Mouse (Mus musculus) neural tube, embryonic 15.5 days (tissue): ENCODE data around the gene Med16. TPM values are rescaled to one million over a fixed set of nuclear protein-coding genes. Genes with fewer than 3 reads are reported as not detected.
A peak's percentile ranks its signal among the peaks of the same experiment; 100 is the strongest.

ENCODE experiments used
- ATAC-seq: fragments of 200-750 bp; cut with Nextera tagmentation; 2 replicates; pipeline ENCODE4 v1.8.0; 2017; ENCODE audit warnings: mild to moderate bottlenecking, moderate TSS enrichment, moderate library complexity; ENCODE audit not compliant: low FRiP score
- H3K27ac ChIP-seq: fragments of 300-500 bp; sonication (generic); replicated peaks from 2 replicates; pipeline ENCODE4 v1.5.1; 2015; ENCODE audit warnings: mild to moderate bottlenecking, inconsistent platforms
- H3K27me3 ChIP-seq: fragments of 300-500 bp; sonication (generic); replicated peaks from 2 replicates; pipeline ENCODE4 v1.6.1; 2015; ENCODE audit warnings: inconsistent platforms
- H3K36me3 ChIP-seq: fragments of 300-500 bp; sonication (generic); 2 replicates; pipeline ENCODE4 v1.6.1; 2015; ENCODE audit warnings: inconsistent platforms
- H3K4me1 ChIP-seq: fragments of 300-500 bp; sonication (generic); 2 replicates; pipeline ENCODE4 v1.6.1; 2015; ENCODE audit warnings: inconsistent platforms
- H3K4me2 ChIP-seq: fragments of 300-500 bp; sonication (generic); 2 replicates; pipeline ENCODE4 v1.6.1; 2015; ENCODE audit warnings: inconsistent platforms, mild to moderate bottlenecking, moderate library complexity
- H3K4me3 ChIP-seq: fragments of 300-500 bp; sonication (generic); replicated peaks from 2 replicates; pipeline ENCODE4 v1.5.1; 2015; ENCODE audit warnings: mild to moderate bottlenecking, inconsistent platforms
- H3K9ac ChIP-seq: fragments of 300-500 bp; sonication (generic); replicated peaks from 2 replicates; pipeline ENCODE4 v1.6.1; 2015; ENCODE audit warnings: mild to moderate bottlenecking, inconsistent platforms
- H3K9me3 ChIP-seq: fragments of 300-500 bp; sonication (generic); replicated peaks from 2 replicates; pipeline ENCODE4 v1.6.1; 2016; ENCODE audit warnings: inconsistent platforms
- WGBS: fragments of 180-500 bp; shearing (Covaris S2); methylation state at CpG from one replicate; pipeline ENCODE4 v1.1.7; 2015; ENCODE audit warnings: mixed read lengths; 5-methylcytosine and 5-hydroxymethylcytosine counted together
- polyA plus RNA-seq: library from polyadenylated mRNA; unstranded; fragments of >200 nt; fragmentation: Nextera tagmentation; extraction: Ambion mirVana; gene quantifications from 2 replicates; pipeline ENCODE4 v1.2.1, GENCODE M21; 2015

Med16 gene
- polyA plus RNA-seq, 1 experiment from 2014 or later, result 44.9 TPM

- Histone ChIP-seq H3K4me1 (peaks cover 71% of the 10 kb centered on the region), H3K27ac (peak overlapping the region; percentile 45; the same call in 1 of the 2 replicates), H3K9me3 (no peaks in the 10 kb centered on the region), H3K4me3 (no peak overlapping the region), H3K4me2 (no peak overlapping the region), H3K36me3 (peaks cover 9% of the 10 kb centered on the region), H3K9ac (no peak overlapping the region), H3K27me3 (no peaks in the 10 kb centered on the region)
- ATAC-seq, result no peak
- 45% methylated on average over 16 of the region's 16 CpGs for WGBS
Observed at GRCm38 (mm10) chr10:79930826-79931186, 22.1 kb upstream of the Med16 start.

GRCm38 (mm10) chr10:79929967-79930825, 21.5 kb upstream of the Med16 start:
- H3K27me3 ChIP-seq, result no peaks in the 10 kb centered on the region
- H3K4me2 ChIP-seq, result peak overlapping the region; percentile 88
- peaks cover 73% of the 10 kb centered on the region for H3K4me1 ChIP-seq
- H3K4me3 ChIP-seq, result no peak overlapping the region
- peak overlapping the region; percentile 45; the same call in 1 of the 2 replicates for H3K27ac ChIP-seq
- 72% methylated on average over 18 of the region's 18 CpGs for WGBS
- H3K9ac ChIP-seq, result 0 out of 2 replicates have a peak overlapping the region, but pooled peaks have one; percentile 29
- peaks cover 9% of the 10 kb centered on the region for H3K36me3 ChIP-seq
- H3K9me3 ChIP-seq, result no peaks in the 10 kb centered on the region
- no peak for ATAC-seq

GRCm38 (mm10) chr10:79928907-79929701, 20.4 kb upstream of the Med16 start:
- Histone ChIP-seq H3K4me1 (peaks cover 68% of the 10 kb centered on the region), H3K4me3 (peak overlapping the region; percentile 97), H3K27me3 (no peaks in the 10 kb centered on the region), H3K36me3 (peaks cover 9% of the 10 kb centered on the region), H3K9me3 (no peaks in the 10 kb centered on the region), H3K27ac (peak overlapping the region; percentile 48), H3K9ac (peak overlapping the region; percentile 29; the same call in 1 of the 2 replicates), H3K4me2 (peak overlapping the region; percentile 88)
- 21% methylated on average over 9 of the region's 9 CpGs for WGBS
- 0 out of 2 replicates have a peak, but pooled peaks have one; percentile 6 for ATAC-seq

DNA sequence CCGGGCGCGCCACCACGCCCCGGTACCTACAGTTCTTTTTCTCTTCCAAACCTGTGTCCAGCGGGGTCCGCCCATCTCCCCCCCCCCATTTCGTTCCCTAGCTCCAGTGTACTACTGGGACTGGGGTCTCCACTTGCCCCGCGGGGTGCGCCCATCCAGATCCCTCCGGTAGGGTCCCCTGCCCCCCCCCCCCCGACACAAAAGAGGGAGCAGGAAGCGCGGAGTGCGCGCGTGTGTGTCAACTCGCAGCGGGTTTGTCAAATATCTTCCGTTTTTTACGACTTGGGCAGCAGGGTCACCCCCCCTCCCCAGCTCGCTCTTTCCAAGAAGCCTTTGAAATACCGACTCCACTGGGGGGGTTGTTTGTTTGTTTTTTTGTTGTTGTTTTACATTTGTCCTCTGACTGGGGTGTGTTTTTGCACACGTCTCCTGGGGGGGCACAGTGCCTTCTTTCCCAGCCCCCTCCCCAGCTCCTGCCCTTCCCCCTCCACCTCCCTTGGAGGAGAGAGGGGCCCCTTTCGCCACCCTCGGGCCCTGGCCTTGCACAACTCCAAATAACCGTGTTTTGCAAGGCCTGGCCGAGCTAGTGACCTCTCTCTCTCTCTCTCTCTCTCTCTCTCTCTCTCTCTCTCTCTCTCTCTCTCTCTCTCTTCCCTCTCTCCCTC, 19.4 kb upstream of the Med16 start:
- H3K4me3 ChIP-seq, result peak overlapping the region; percentile 97
- H3K27ac ChIP-seq, result peak overlapping the region; percentile 94
- H3K4me2 ChIP-seq, result peak overlapping the region; percentile 88
- H3K9me3 ChIP-seq, result no peaks in the 10 kb centered on the region
- H3K9ac ChIP-seq, result peak overlapping the region; percentile 94
- H3K4me1 ChIP-seq, result peaks cover 59% of the 10 kb centered on the region
- H3K27me3 ChIP-seq, result peaks cover 8% of the 10 kb centered on the region
- WGBS, result under 1% methylated on average over 28 of the region's 29 CpGs
- no peak for ATAC-seq
- peaks cover 9% of the 10 kb centered on the region for H3K36me3 ChIP-seq

DNA sequence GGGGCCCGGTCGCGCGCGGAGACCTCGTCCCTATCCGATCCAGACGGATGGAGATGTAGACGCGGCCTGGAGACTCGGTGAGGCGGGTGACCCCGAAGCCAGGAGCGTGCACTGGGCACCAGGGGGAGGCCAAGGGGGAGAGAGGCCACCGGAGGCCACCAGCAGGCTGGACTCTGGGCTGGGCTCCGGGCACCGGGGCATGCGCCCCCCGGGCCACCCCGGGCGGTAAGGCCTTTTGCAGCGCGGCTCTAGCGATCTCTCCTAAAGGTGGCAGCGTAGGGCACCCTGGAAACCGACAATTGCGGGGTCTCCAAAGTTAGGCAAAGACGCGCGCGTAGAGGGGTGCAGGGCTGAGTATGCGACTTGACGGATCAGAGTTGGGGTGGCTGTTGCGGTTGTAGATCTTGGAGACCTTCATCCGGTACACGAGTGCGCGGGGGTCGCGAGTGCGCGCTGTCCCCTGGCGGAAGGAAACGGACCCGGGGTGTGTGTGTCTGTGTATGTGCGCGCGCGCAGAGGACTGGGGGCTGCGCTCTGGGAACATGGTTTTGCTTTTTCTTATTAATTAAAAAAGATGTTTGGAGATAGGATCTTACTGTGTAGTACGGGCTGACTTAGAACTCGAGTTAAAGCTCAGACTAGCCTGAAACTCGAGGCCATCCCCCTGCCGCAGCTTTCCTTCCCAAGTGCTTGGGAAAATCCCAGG, 18.8 kb upstream of the Med16 start:
- Histone ChIP-seq H3K27me3 (peaks cover 15% of the 10 kb centered on the region), H3K4me3 (peak overlapping the region; percentile 97), H3K36me3 (peaks cover 9% of the 10 kb centered on the region), H3K9ac (peak overlapping the region; percentile 94), H3K4me2 (peak overlapping the region; percentile 88), H3K4me1 (peaks cover 52% of the 10 kb centered on the region), H3K9me3 (no peaks in the 10 kb centered on the region), H3K27ac (peak overlapping the region; percentile 94)
- under 1% methylated on average over 54 of the region's 54 CpGs for WGBS
- peak; percentile 40 for ATAC-seq

DNA sequence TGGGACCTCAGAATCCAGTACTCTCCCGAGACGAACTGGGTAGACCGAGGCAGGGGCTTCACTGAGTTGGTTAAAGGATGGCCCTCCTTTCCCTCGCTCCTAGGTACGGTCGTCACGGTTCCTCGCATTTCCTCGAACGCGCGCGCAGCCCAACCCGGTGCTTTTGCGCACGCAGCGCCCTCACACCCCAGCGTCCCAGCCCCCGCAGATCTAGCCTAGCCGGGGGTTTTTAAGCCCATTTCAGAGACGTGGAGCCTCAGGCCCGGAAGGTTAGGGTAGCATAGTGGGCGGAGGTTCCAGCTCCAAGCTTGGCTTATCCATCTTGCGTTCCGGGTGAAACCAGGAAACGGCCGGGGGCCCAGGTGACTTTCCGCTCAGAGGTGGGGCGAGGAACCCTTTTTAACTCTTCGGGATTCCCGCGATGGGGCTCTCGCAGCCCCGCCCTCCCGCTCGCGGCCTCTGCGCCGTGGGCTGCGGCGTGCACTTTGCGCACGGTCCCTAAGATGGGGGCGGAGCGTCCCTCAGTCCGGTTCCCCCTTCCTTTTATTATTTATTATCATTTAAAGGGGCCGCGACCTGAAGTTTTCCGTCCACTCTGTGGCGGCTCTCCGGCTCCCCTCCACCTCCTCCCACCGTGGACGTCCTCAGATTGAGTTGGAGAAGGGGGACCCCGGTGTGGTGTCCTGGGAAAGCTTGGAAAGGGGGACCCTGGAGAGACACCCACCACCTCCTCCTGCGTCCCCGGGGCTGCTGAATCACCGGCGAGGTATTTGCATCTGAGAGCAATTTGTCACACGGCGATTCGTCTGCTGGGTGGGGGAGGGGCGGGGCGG, 18.0 kb upstream of the Med16 start, which contains the start of gene Arid3a:
Gene Arid3a, plus strand, starts transcription at position 553 of the 833 bp plus-strand sequence.
- Histone ChIP-seq H3K36me3 (peaks cover under 1% of the 10 kb centered on the region), H3K4me3 (peak within 1 kb of the TSS; percentile 97), H3K27ac (peak within 1 kb of the TSS; percentile 94), H3K9ac (peak within 1 kb of the TSS; percentile 94), H3K4me1 (peaks cover 48% of the 10 kb centered on the region), H3K9me3 (no peaks in the 10 kb centered on the region), H3K4me2 (peak within 1 kb of the TSS; percentile 88), H3K27me3 (peaks cover 22% of the 10 kb centered on the region)
- ATAC-seq, result peak; percentile 72
- under 1% methylated on average over 63 of the region's 63 CpGs for WGBS

DNA sequence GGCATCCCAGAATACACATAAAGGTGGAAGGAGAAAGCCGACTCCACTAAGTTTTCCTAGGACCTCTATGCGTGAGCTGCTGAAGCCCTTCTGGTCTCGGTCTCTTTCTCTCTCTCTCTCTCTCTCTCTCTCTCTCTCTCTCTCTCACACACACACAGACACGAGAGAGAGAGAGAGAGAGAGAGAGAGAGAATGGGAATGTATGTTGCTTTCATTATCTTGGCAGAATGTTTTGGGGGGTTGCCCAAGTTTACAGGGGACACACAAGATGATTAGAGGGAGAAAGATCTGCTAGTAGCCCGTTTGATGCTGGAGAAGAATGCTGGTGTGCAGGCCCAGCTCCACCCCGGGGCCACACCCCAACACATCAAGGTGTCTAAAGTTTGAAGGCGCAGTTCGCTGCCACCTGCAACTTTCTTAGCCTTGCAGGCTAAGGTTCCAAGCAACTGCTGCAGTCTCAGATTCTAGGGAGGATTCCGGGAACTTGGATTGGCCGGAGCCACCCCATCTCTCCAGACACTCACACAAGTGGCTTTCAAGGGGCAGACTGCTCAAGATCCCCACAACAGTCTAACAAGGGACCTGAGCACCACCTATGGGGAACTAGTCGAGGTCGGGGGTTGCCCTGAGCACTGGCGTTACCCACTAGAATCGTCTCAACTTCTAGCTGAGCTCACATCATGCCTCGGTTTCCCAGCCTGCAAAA, 17.2 kb upstream of the Med16 start:
- no peaks in the 10 kb centered on the region for H3K9me3 ChIP-seq
- no peak for ATAC-seq
- WGBS, result 13% methylated on average over 15 of the region's 15 CpGs

GRCm38 (mm10) chr10:79924998-79925784, 16.5 kb upstream of the Med16 start:
- WGBS, result 11% methylated on average over 29 of the region's 29 CpGs
- peak overlapping the region; percentile 88 for H3K4me2 ChIP-seq
- peak overlapping the region; percentile 94; the same call in 1 of the 2 replicates for H3K27ac ChIP-seq
- peak overlapping the region; percentile 8; the same call in 1 of the 2 replicates for H3K4me3 ChIP-seq
- peaks cover 53% of the 10 kb centered on the region for H3K4me1 ChIP-seq
- peaks cover 38% of the 10 kb centered on the region for H3K27me3 ChIP-seq
- no peak overlapping the region for H3K9ac ChIP-seq
- H3K36me3 ChIP-seq, result no peaks in the 10 kb centered on the region
- no peaks in the 10 kb centered on the region for H3K9me3 ChIP-seq
- ATAC-seq, result no peak

More for the DNA sequence above, 17.2 kb upstream of the Med16 start:
- Histone ChIP-seq H3K4me3 (peak overlapping the region; percentile 97), H3K4me2 (peak overlapping the region; percentile 88), H3K36me3 (no peaks in the 10 kb centered on the region), H3K27ac (peak overlapping the region; percentile 94), H3K9ac (peak overlapping the region; percentile 94), H3K4me1 (peaks cover 53% of the 10 kb centered on the region), H3K27me3 (peaks cover 30% of the 10 kb centered on the region)

DNA sequence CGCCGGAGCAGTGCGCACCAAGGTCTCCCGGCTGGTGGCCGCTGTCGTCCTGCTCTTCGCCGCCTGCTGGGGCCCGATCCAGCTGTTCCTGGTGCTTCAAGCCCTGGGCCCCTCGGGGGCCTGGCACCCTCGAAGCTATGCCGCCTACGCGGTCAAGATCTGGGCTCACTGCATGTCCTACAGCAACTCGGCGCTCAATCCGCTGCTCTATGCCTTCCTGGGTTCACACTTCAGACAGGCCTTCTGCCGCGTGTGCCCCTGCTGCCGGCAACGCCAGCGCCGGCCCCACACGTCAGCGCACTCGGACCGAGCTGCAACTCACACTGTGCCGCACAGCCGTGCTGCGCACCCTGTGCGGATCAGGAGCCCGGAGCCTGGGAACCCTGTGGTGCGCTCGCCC, 12.8 kb upstream of the Med16 start:
- H3K27me3 ChIP-seq, result peaks cover 65% of the 10 kb centered on the region
- no peaks in the 10 kb centered on the region for H3K36me3 ChIP-seq
- peaks cover 50% of the 10 kb centered on the region for H3K4me1 ChIP-seq
- ATAC-seq, result no peak
- peak overlapping the region; percentile 34 for H3K4me3 ChIP-seq
- H3K9ac ChIP-seq, result peak overlapping the region; percentile 34
- peak overlapping the region; percentile 60 for H3K4me2 ChIP-seq
- no peak overlapping the region for H3K27ac ChIP-seq
- WGBS, result under 1% methylated on average over 34 of the region's 34 CpGs
- H3K9me3 ChIP-seq, result no peaks in the 10 kb centered on the region
